Mouse (Mus musculus) Patski (cell line): ENCODE data around the gene Gm11596. TPM values are rescaled to one million over a fixed set of nuclear protein-coding genes. Genes with fewer than 3 reads are reported as not detected.

Source experiments
- ATAC-seq: fragments of 100-300 bp; one replicate; pipeline ENCODE4 v1.8.0; 2021
- CTCF ChIA-PET: fragments of 350-600 bp; sonication (Branson Sonifier 250); formaldehyde crosslinking; loops from one replicate; lab custom pipeline; 2022; ENCODE audit warnings: inconsistent platforms; lab: Charles Lee
- POLR2A ChIA-PET: fragments of 350-600 bp; sonication (Branson Sonifier 250); formaldehyde crosslinking; loops from one replicate; lab custom pipeline; 2022; ENCODE audit warnings: antibody characterized with exemption, inconsistent platforms; lab: Charles Lee
- DNase-seq: peaks from one replicate; pipeline ENCODE4 v3.0.0-alpha.2; 2011; ENCODE audit warnings: low read depth, low spot score
- H3K27me3 ChIP-seq: fragments of 371-371 bp; one replicate; pipeline ENCODE4 v1.5.1; 2021
- CTCF ChIP-seq: fragments of 100-300 bp; IDR thresholded peaks from one replicate; pipeline ENCODE4 v1.5.1; 2021
- in situ Hi-C: fragments of 300-500 bp; cut with MboI; formaldehyde crosslinking; loops from 3 replicates; pipeline ENCODE4 v1.11.1; 2018; ENCODE audit warnings: low pct_unique_long_range_greater_than_20kb, mixed read lengths
- polyA plus RNA-seq: library from polyadenylated mRNA; unstranded; gene quantifications from one replicate; pipeline ENCODE4 v1.2.3, GENCODE M21; 2021

Gene Gm11596
- polyA plus RNA-seq, 1 experiment from 2014 or later = not detected

- ChIA-PET CTCF (no interaction called here), POLR2A (no interaction called here)
- DNase-seq (peak; percentile 68), ATAC-seq (peak; percentile 92)
- TF ChIP-seq CTCF = no peak
- no peaks in the 10 kb centered on the region for H3K27me3 ChIP-seq
- in situ Hi-C loops = loop anchor here (5.0 to 25.0 kb wide), 3 partner anchors 76 to 281 kb away; partner anchors contain the start of genes Gm14190, Krt23, Krtap1-4 and Krtap1-5
These were observed 24.9 kb downstream of the Gm11596 start for GRCm38 (mm10) chr11:99768410-99768809.

GRCm38 (mm10) chr11:99758877-99759276 is 34.4 kb downstream of the Gm11596 start:
- ATAC-seq (no peak), DNase-seq (no peak)
- CTCF ChIA-PET = no interaction called here
- no peaks in the 10 kb centered on the region for H3K27me3 ChIP-seq
- TF ChIP-seq CTCF = no peak
- in situ Hi-C loops = loop anchor here (25.0 kb wide), 1 partner anchor 272 kb away; the partner anchor contains the start of gene Krt23
- POLR2A ChIA-PET = no interaction called here

- CTCF ChIA-PET = no interaction called here
- DNase-seq = no peak
- TF ChIP-seq CTCF = no peak
- POLR2A ChIA-PET = no interaction called here
- in situ Hi-C loops = no loop called here
- ATAC-seq = no peak
- H3K27me3 ChIP-seq = no peaks in the 10 kb centered on the region
These were observed 49.3 kb downstream of the Gm11596 start for GRCm38 (mm10) chr11:99743985-99744384.

Other genes with a start within 250 kb of the Gm11596 start
- not detected for gene Krtap3-3, start 242.6 kb downstream of the Gm11596 start, polyA plus RNA-seq
- gene Krtap3-2, start 236.6 kb downstream of the Gm11596 start, polyA plus RNA-seq = not detected
- not detected for gene Gm11939, start 234.0 kb downstream of the Gm11596 start, polyA plus RNA-seq
- not detected for gene Krtap3-1, start 226.8 kb downstream of the Gm11596 start, polyA plus RNA-seq
- not detected for gene Krtap1-5, start 212.5 kb downstream of the Gm11596 start, polyA plus RNA-seq
- not detected for gene Krtap1-4, start 209.8 kb downstream of the Gm11596 start, polyA plus RNA-seq
- gene Krtap1-3, start 202.1 kb downstream of the Gm11596 start, polyA plus RNA-seq = not detected
- gene Krtap9-3, start 195.4 kb downstream of the Gm11596 start, polyA plus RNA-seq = not detected
- not detected for gene Gm11938, start 190.2 kb downstream of the Gm11596 start, polyA plus RNA-seq
- gene Gm11937, start 183.3 kb downstream of the Gm11596 start, polyA plus RNA-seq = not detected
- not detected for gene Krtap2-4, start 178.6 kb downstream of the Gm11596 start, polyA plus RNA-seq
- gene Gm11562, start 173.0 kb downstream of the Gm11596 start, polyA plus RNA-seq = not detected
- not detected for gene Krtap4-1, start 165.2 kb downstream of the Gm11596 start, polyA plus RNA-seq
- gene Krtap4-2, start 158.4 kb downstream of the Gm11596 start, polyA plus RNA-seq = not detected
- not detected for gene Krtap4-7, start 149.4 kb downstream of the Gm11596 start, polyA plus RNA-seq
- not detected for gene Gm11555, start 143.2 kb downstream of the Gm11596 start, polyA plus RNA-seq
- gene Gm11563, start 134.5 kb downstream of the Gm11596 start, polyA plus RNA-seq = not detected
- gene Krtap4-6, start 127.5 kb downstream of the Gm11596 start, polyA plus RNA-seq = not detected
- gene Gm14190, start 102.7 kb downstream of the Gm11596 start, polyA plus RNA-seq = not detected
- not detected for gene Gm14180, start 59.2 kb downstream of the Gm11596 start, polyA plus RNA-seq
- not detected for gene Gm11595, start 20.6 kb downstream of the Gm11596 start, polyA plus RNA-seq
- gene Krtap4-8, start 12.8 kb downstream of the Gm11596 start, polyA plus RNA-seq = 0.06 TPM
- gene Krtap4-9, start 8.3 kb downstream of the Gm11596 start, polyA plus RNA-seq = not detected
- not detected for gene Gm11569, start 5.5 kb upstream of the Gm11596 start, polyA plus RNA-seq
- gene Gm11554, start 11.0 kb upstream of the Gm11596 start, polyA plus RNA-seq = not detected
- not detected for gene Krtap4-13, start 16.4 kb upstream of the Gm11596 start, polyA plus RNA-seq
- gene Gm11564, start 22.2 kb upstream of the Gm11596 start, polyA plus RNA-seq = not detected
- not detected for gene 2300003K06Rik, start 44.6 kb upstream of the Gm11596 start, polyA plus RNA-seq
- gene Krtap4-16, start 58.1 kb upstream of the Gm11596 start, polyA plus RNA-seq = not detected
- gene Gm11568, start 64.5 kb upstream of the Gm11596 start, polyA plus RNA-seq = not detected
- gene Gm11559, start 71.0 kb upstream of the Gm11596 start, polyA plus RNA-seq = not detected
- gene Krtap9-1, start 79.9 kb upstream of the Gm11596 start, polyA plus RNA-seq = not detected
- not detected for gene Gm11567, start 85.7 kb upstream of the Gm11596 start, polyA plus RNA-seq
- gene Krtap31-1, start 114.5 kb upstream of the Gm11596 start, polyA plus RNA-seq = not detected
- gene Gm11565, start 121.3 kb upstream of the Gm11596 start, polyA plus RNA-seq = not detected
- gene Krtap31-2, start 142.8 kb upstream of the Gm11596 start, polyA plus RNA-seq = not detected
- not detected for gene Krtap9-5, start 155.0 kb upstream of the Gm11596 start, polyA plus RNA-seq
- gene Krtap29-1, start 185.6 kb upstream of the Gm11596 start, polyA plus RNA-seq = not detected
- gene Krtap16-1, start 193.1 kb upstream of the Gm11596 start, polyA plus RNA-seq = not detected
- gene Krtap17-1, start 200.5 kb upstream of the Gm11596 start, polyA plus RNA-seq = not detected
- not detected for gene Krt33a, start 222.7 kb upstream of the Gm11596 start, polyA plus RNA-seq
- 0.18 TPM for gene Krt33b, start 236.4 kb upstream of the Gm11596 start, polyA plus RNA-seq
- gene Krt34, start 248.1 kb upstream of the Gm11596 start, polyA plus RNA-seq = not detected